Comparison of ENCODE assay signal across 21 mouse cellular contexts in the genomic region with DNA sequence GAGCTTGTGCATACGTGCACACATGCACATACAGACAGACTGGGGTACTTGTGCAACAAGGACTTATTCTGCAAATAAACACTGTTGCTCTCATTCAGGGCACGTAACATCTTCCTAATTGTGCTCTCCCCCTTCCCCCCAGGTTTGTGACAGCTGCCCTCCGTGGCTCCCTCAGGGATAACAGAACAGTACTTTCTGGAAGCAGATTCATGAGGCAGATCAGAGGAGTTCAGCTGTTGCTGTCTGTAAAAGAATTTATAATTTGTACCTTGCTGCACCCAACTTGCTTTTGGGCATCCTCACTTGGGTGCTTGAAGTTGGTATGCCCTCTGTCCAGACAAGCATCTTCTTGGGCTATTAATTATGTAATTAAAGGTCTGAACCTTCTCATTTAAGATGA.
"Had no signal": no experiment of that assay in that cellular context is flagged by ENCODE, and none has a peak within 500 bp of the region (broad histone marks: within the 10 kb centered on the region; RNA-seq: fewer than 3 reads in every experiment).

No protein-coding gene starts in this region.

- DNase-seq: liver, postnatal 0 days; lung, adult 2 months; lung, postnatal 14 days; lung, postnatal 36 days; midbrain, embryonic 14.5 days; right cerebral cortex, adult 18-20 months; right cerebral cortex, postnatal 25 days; right cerebral cortex, postnatal 4 days; spleen, adult 18-20 months; thymus, adult 18-20 months; thymus, postnatal 14 days; thymus, postnatal 36 days had no signal

- H3K4me3 ChIP-seq: liver, embryonic 15.5 days; lung, embryonic 15.5 days; megakaryocyte, embryonic 14.5 days; midbrain, embryonic 10.5 days; midbrain, embryonic 12.5 days; neural tube, embryonic 12.5 days had no signal

- H3K27me3 ChIP-seq: lung, embryonic 15.5 days; midbrain, embryonic 12.5 days; neural tube, embryonic 12.5 days had no signal

- H3K4me2 ChIP-seq: liver, embryonic 15.5 days; lung, embryonic 15.5 days; midbrain, embryonic 12.5 days; neural tube, embryonic 12.5 days had no signal

- H3K9ac ChIP-seq: liver, embryonic 15.5 days; liver, postnatal 0 days; lung, embryonic 15.5 days; midbrain, embryonic 12.5 days; neural tube, embryonic 12.5 days had no signal

- H3K36me3 ChIP-seq: liver, embryonic 15.5 days; lung, embryonic 15.5 days; midbrain, embryonic 10.5 days; midbrain, embryonic 12.5 days; neural tube, embryonic 12.5 days had no signal

- ATAC-seq: liver, postnatal 0 days; lung, postnatal 0 days; midbrain, embryonic 16.5 days had no signal

- H3K27ac ChIP-seq: liver, embryonic 15.5 days; lung, embryonic 15.5 days; macrophage; midbrain, embryonic 10.5 days; midbrain, embryonic 12.5 days; neural tube, embryonic 12.5 days had no signal

- H3K9me3 ChIP-seq: liver, embryonic 15.5 days; lung, embryonic 15.5 days; midbrain, embryonic 10.5 days; neural tube, embryonic 12.5 days had no signal
